Mouse (Mus musculus): ENCODE data around the gene Nphs2.
"Not testable (repeated sequence)": the region's sequence is repeated elsewhere in the genome, so short reads cannot be mapped to it uniquely, and the experiment has no call there.

Nphs2 gene

DNA sequence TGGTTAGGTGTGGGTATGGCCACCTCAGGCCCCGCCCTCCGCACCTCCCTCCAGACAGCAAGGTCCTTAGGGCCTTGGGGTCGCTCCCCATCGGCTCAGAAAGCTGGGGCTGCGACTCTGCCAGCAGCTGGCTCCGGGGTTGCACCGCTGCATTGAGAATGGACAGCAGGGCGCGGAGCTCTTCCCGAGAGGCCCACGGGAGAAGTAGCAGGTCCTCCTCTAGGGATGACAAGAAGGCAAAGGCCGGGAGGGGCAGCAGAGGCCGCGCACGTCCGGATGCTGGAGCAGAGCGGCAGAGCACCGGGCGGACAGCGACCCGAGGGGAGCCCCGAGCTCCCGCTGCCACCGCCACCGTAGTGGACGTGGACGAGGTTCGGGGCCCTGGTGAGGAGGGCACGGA lies at the start of gene Nphs2:
TSS of gene Nphs2 (plus strand) at position 98 of the 400 bp plus-strand sequence.
- peak; percentile 10 to 13 for DNase-seq

DNA sequence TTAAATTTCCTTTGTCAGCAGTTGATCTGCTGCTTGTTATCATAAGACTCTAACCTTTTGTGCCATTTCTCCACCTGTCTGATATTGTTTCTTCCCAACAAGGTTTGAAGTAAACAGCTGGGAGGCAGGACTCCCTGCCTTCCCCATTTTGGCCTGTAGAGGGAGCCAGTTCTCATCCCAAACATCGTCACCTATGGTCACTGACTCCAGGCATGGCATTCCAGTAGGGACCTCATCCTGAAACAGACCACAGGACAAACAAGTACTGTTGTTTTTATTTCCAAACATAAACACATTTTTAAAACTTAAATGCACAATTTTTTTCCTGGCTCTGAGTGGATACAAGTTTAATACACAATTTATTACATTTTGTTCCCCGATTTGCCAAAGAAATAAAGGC lies 47.2 kb upstream of the Nphs2 start:
- DNase-seq: peak; percentile 78 to 82

DNA sequence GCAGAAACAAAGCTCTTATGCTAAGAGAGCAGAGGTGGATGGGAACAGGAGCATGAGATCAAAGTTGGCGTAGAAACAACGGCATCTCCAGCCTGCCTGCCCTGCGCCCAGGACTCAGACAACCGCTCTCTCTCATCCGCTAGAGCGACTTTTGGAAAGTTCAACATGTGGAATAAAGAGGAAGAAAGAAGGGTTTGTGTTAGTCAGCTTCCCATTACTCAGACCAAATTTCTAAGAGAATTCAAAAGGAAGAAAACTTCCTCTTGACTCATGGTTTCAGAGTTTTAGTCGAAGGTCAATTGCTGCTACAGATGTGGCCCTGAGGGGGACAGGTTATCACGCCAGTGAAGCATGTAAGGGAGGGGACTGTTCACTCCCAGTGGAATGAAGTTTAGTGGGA lies 46.6 kb upstream of the Nphs2 start:
- DNase-seq: no peak

DNA sequence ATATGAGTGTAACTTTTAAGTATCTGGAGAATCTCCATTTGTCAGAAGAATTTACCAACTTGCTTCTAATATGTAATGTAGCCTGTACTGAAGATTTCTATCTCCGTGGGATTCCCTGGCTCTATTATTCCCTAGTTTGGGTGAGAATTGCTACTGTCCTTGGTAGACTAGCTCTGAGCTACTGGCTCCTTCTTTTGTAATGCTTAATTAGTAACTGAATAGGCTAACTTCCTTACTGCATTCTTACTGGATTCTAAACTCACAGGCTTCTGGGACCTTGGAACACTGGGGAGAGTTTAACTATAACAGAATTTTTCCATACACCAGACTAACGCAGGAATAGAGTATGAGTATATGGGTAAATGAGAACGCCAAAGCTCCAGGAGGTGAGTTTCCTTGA lies 42.0 kb upstream of the Nphs2 start:
- DNase-seq: not testable (repeated sequence)

DNA sequence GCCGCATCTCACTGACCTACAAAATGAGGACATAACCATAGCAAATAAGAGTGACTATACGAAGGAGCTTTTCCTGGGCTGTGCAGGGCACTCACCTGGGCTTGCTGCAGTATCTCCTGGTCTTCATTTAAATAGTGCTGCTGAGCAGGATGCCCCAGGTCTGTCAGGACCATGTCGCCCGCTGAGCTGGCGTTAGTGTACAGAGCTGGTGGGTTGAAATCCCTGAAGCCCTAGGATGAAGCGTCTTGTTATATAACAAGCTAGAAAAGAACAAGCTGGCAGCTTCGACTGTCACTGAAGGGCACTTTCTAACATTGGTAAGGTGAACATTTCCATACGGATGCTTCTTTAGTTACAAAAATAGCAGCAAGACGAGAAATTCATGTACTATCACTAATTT lies 40.1 kb upstream of the Nphs2 start:
- DNase-seq: no peak

DNA sequence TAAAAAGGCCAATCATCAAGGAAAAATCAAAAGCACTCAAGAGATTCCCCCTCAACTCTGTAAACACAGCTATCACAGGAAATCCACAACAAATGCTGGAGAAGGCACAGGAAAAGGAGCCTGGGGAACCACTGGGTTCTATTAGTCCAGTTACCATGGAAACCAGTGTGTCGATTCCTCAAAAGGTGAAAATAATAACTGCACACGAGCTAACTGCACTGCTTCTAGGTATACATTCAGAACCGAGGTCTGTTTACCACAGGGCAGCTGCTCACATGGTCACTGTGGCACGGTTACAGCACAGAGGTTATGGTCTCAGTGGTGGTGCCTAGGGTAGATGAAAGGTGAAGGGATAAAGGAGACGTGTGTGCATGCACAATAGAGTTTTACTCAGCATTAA lies 38.9 kb upstream of the Nphs2 start:
- DNase-seq: no peak

DNA sequence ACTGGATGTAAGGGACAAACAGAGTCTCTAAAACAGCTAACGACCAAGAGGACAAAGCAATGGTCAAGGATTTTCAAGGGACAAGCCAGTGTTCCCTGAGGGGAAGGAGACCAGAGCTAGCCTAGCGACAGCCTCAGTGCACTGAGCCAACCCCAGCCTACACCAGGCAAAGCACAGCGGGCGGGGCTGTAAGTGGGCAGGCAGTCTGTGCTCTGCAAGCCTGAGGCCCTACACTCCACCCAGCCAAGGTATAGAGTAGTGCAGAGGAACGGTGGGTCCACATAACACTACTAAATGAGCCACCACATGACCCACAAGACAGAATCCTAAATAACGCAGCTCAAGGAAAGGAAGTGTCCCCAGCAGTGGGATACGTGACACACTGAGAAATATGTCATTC lies 36.9 kb upstream of the Nphs2 start:
- DNase-seq: peak in 1 of 2 experiments; percentile 40

DNA sequence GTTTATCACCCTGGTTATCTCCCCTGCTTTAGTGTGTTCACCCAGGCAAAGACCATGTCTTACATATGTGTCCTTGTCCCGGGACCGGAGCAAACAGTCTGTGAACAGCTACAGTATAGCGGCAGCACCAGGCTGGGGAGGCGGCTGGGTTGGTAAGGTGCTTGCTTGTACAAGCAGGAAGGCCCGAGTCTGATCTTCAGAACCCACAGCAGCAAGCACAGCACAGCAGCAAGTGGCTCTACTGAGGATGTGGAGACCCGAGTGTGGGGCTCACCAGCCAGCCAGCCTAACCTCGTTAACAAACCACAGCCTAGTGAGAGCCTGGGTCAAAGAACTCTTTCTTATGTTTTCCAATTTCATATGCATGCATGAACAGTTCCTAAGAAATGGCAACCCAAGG lies 30.4 kb upstream of the Nphs2 start:
- no peak for DNase-seq

DNA sequence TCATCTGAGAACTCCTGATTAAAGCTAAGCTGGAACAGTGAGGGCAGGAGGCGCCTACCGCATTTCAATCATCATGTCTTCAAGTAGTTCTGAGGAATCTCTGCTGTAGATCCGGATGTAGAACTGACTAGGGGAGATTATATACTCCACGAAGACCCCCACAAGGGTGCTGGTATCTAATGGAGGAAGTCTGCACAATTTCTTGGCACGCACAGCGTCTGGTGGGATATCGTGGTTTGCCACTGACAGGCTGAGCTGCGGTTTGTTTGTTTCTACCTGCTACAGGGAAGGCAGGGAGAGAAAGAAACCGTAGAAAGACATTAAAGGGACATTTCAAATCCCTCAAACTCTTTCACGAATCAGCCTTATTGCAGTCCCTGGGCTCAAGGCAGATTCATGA lies 26.3 kb upstream of the Nphs2 start:
- no peak for DNase-seq

DNA sequence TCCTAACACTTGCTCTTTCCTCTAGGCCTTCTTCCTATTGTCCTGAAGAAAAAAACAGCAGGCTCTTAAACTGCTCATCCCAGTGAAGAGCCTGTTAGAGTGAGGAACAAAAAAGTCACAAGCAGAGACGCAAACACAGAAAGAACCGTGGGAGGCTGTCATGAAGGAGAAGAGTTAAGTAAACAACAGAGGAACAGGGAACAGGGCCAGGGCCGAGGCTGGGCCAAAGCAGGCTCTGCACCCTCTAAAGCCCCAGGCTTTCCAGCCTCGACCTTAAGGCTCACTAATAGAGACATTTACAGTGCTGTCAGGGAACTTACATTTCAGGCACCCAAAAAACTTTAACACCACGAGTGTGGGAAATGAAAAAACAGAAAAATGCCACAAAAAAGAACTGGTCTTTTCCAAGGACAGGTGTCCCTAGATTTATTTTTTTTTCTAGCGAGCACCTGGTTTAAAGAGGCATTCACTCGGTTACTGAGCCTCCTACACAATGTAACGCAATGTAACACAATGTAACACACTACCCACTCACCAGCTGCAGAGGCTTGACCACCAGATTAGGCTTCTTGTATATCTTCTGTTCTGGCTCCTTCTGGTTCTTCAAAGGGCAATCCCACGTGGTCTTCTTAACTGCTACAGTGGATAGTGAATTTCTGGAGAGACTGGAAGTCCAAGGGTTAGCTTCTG lies 25.5 kb upstream of the Nphs2 start:
- DNase-seq: peak in 1 of 2 experiments; percentile 20

DNA sequence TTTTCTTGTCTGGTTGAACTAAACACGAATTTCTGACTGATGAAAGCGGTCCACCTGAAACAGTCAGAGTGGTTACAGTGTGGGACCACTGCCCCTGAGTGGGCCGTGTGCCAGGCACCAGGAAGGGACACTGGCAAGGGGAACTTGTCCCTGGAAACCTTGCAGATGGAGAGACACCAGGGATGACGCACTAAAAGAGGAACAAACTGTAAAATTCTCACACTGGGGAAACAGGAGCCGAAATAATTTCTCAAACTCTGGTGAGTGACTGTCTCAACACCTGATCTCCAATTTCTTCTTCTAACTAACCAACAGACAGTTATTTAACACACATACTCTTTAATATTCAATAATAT lies 25.0 kb upstream of the Nphs2 start:
- DNase-seq: peak in 1 of 2 experiments; percentile 9

DNA sequence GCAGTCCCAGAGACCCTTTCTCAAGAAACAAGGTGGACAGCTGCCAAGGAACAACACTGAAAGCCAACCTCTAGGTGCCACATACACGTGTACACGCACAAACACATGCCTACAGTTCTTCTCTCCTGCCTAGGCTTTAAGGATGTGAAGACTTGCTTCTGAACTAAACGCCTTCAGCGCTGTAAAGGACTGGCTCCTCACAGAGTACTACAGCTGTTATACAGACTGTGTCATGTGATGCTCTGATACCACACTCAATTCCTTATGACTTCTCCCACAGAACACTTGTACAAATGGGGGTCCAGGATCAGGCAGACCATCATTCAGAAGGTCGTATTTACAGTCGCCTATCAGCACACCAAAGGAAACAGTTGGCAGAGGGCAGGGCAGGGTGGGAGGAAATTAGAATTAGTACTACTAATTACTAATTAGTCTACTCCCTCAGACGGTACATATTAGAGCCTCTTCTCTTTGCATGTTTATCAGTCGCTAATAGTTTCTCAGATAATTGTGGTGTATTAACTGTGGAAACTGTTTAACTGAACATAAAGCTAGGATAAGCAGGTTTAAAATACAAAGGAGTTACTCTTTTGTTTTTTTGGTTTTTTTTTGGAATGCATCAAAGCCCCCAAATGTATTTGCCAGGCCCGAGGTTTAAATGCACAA lies 21.8 kb upstream of the Nphs2 start:
- no peak for DNase-seq

DNA sequence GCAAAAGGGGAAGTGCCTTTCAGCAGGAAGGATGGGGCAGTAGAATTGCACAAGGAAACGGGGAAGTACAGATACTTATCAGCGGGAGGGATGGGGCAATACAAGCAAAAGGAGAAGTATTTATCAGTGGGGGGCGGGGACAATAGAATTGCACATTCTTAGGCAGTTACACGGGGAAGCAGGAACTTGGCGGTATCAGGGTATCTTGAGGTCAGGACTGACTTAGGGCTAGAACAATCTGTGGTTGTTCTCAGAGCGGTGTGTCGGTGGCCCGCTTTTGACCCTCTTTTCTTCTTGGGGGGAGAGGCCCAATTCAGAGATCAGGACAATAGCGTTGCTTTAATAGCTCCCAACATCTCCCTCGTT lies 21.3 kb upstream of the Nphs2 start:
- not testable (repeated sequence) for DNase-seq

DNA sequence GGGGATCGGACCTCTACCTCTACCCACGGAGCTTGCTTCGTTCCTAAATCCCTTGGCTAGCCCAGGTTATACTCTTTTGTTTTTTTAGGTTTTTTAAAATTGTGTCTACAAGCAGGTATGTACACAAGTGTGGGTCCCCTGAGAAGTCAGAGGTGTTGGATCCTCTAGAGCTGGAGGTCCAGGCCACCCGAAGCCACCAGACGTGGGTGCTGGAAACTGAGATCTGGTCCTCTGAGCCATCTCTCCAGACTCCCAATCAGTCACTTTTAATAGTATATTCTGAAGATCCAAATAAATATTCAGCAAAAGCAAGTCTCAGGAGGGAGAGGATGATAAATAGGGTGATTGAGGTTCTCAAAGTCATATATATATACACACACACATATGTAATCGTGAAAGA lies 20.5 kb upstream of the Nphs2 start:
- DNase-seq: no peak

DNA sequence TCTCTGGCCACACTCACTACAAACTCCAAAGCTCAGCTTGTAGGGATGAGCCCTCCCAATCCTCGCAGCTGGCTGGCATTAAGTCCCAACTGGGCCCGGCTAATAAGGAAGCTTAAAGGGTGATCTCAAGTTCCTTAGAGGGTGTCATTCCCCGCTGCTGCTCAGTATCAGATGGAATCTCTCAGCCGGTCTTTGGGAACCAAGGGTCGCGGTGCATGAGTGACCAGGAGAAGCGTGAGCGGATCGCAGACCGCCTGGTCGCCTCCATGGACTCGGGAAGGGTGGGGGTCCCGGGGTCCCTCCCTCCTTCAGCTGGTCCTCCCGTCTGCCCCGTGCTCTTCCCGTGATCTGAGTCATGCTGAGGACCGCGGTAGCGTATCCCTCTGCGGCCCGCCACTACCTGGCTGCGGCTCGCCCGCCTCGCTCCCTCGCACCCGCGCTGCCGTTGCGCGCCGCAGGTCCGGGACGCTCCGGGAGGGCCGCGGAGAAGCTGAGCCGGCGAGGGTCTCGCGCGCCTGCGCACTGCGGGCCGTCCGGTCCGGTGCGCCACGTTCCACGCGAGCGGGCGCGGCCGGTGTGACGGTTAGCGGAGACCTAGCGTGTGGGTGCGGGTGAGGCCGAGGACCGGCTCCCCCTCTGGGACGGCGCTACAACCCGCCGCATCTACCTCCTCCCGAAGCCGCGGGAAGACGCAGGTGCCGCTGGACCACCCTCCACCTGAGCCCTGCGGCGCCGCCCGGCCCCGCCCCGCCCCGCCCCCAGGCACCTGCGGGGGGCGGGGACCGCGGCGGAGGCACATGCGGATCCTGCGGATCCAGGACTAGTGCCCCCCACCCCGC lies 7.4 kb upstream of the Nphs2 start, which contains the start of gene Tdrd5:
TSS of gene Tdrd5 (minus strand) at position 754 of the 839 bp plus-strand sequence.
- peak; percentile 66 to 69 for DNase-seq

DNA sequence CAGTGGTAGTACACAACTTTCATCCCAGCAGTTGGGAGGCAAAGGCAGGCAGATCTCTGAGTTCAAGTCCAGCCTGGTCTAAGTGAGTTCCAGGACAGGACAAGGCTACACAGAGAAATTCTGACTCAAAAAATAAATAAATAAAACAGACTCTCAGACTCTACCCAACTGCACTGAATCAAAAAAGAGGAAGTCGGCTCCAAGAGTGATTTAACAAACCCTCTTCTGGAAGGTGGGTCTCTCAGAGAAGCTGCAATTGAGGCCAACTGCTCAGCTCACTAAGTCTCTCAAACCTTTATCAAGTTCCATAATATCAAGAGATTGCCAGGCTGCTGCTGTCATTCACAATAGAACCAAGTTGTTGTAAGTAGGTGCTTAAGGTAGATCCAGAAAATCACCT lies 1.9 kb upstream of the Nphs2 start:
- no peak for DNase-seq

DNA sequence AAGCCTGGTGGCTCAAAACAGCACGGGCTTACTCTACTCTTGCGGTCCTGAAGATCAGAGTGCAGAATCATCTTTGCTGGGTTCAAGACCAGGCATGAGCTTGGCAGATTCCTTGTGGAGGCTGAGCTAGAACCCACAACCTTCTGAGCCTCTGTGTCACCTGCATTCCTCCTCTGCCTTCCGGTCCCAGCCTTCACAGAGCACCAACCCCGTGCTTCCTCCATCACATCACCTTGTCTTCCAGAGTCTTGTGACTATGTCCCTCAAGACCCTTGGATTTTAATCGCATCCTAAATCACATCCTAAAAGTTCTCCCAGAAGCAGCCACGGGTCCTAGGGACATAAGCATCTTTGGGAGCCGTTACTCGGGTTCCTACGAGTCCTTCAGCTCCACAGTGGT lies 12.6 kb downstream of the Nphs2 start:
- no peak for DNase-seq

DNA sequence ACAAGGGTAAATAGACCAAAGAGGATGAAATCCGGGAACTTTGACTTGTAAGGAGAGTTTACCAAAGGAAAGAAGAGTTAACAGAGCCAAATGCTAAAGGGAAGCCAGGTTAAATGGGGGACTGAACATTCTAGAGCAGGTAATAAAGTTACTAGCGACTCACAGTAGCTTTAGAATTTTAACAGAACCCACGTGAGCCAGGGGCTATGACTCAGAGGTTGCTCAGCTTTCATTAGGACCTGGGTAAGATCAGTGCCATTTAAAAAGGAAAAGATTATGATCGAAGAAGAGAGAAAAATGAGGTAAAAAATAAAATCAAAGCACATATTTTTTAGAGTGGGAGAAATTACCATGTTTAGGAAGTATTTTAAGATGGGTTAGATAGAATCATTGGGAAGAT lies 30.3 kb downstream of the Nphs2 start:
- no peak for DNase-seq

DNA sequence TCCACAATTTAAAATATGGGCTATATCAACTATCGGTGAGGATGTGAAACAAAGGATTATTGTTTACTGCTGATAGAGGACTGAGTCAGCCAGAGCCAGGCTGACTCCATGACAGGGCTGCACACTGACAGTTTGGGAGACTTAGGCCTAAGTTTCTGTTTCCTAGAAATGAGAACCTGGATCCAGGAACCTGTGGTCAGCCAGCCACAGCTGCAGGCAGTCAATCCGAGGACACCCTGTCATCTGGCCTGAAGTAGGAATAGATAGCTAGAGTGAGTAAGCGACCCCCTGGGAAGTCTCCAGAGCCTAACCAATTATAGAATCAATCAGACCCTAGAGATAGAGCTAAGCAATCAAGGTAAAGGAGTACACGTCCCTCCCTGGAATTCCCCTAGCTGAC lies 33.9 kb downstream of the Nphs2 start:
- no peak for DNase-seq

DNA sequence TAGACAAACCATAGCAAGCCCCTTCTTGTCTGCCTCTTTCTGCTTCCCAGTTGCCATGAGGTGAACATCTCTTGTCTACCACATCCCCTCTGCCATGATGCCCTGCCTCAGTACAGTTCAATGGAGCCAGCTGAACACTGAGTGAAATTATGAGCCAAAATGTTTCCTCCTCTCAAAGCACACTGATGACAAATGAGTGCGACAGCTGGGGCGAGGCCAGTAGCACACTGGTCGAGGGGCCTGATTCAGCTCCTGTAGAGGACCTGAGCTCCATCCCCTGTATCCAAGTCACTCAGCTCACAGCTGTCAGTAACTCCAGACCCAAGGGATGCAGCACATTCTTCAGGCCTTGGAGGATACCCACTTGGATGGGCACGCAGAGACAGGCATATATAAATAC lies 35.1 kb downstream of the Nphs2 start:
- DNase-seq: no peak

DNA sequence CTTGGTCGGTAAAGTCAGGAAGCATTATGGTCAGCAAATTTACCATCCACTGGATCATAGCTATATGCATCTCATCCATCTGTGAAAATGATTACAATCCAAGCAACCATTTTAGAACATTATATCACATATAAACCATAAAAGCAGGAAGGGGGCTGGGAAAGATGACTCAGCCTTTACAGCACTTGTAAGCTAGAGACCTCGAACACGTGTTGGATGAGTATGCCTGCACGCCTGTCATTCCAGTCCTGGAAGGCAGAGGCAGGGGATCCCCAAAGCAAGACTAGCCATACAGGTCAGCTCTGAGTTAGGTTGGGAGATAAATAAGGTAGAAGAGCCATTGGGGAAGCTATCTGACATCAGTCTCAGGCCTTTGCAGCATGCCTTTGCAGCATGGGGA lies 38.5 kb downstream of the Nphs2 start:
- DNase-seq: no peak

DNA sequence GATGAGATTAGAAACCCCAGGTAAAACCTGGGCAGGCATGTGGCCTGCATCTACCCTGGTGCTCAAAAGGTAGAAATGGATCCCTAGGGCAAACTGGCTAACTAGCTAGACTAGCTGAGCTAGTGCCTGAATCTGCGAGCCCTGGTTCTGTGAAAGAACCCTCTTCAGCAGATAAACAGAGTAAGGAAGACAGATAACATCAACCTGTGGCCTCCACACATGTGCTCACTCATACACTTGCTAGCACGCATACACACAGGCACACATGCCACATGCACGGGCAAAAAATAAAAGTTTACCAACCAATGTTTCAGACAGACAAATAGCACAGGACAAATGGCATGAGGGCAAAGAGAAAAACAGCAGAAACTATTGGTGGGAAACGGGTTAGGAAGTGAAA lies 39.9 kb downstream of the Nphs2 start:
- no peak for DNase-seq

DNA sequence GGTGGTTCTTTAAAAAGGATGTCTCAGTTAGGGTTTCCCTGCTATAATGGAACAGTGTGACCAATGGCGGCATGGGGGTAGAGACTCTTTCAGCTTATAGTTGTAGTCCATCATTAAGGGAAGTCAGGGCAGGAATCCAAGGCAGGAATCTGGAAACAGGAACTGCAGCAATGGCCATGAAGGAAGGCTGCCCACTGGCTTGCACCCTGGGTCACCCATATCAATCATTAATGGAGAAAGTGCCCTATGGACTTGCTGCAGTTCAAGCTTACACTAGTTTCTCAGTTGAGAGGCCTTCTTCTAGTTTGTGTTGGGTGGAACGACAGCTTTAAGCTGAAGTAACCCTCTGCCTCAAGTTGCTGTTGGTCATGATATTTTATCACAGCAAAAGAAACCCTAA lies 41.9 kb downstream of the Nphs2 start:
- DNase-seq: no peak

DNA sequence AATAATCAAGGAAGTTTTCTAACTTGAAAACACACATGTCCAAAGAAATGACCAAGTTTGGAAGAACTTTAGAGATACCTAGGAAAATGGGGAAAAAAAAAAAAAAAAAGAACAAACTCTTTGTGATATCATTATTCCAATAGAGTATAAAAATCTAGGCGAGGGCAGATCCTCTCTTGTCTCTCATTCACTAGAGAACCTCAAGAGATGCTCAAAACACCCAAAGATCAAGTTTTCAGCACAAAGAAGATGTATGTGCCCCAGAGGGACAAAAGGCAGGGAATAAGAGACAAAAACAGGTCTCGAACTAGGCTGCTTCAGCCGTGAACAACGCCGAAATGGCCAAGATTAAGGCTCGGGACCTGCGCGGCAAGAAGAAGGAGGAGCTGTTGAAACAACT lies 55.2 kb downstream of the Nphs2 start, which contains the start of gene Gm2000:
TSS of gene Gm2000 (plus strand) at position 301 of the 400 bp plus-strand sequence.
- no peak for DNase-seq

Data from cerebellum, postnatal 10 days (tissue).